Mouse (Mus musculus) embryonic stem cell, embryonic (primary cell): Measurements from ENCODE around the gene Arhgap19.

Experiments
- CTCF ChIA-PET, 4 experiments: fragments of 300-600 bp in 2 of 4; fragments of 350-600 bp in 2 of 4; sonication (Branson Sonifier 250); formaldehyde crosslinking; loops; one replicate each; lab custom pipeline; 2022; ENCODE audit warnings: inconsistent platforms in 2 of 4; lab: Charles Lee
- POLR2A ChIA-PET, 4 experiments: fragments of 300-600 bp in 2 of 4; fragments of 350-600 bp in 2 of 4; sonication (Branson Sonifier 250); formaldehyde crosslinking; loops; one replicate each; lab custom pipeline; 2022; ENCODE audit warnings: antibody characterized with exemption in 4 of 4, inconsistent platforms in 1 of 4; lab: Charles Lee

Arhgap19 gene

GRCm38 (mm10) chr19:41837194-41837916, 35.5 kb upstream of the Arhgap19 start:
- POLR2A ChIA-PET, result interaction anchor here in 1 of 4 experiments (1.1 to 2.2 kb wide), 2 partner anchors 10 to 35 kb away, joined by 3 to 5 read pairs; partner anchors contain the start of gene Frat2
- CTCF ChIA-PET, result interaction anchor here in 2 of 4 experiments (0.5 to 0.7 kb wide), 4 partner anchors 9 to 117 kb away, joined by 3 to 24 read pairs (median 4); no protein-coding TSS in a partner anchor

DNA sequence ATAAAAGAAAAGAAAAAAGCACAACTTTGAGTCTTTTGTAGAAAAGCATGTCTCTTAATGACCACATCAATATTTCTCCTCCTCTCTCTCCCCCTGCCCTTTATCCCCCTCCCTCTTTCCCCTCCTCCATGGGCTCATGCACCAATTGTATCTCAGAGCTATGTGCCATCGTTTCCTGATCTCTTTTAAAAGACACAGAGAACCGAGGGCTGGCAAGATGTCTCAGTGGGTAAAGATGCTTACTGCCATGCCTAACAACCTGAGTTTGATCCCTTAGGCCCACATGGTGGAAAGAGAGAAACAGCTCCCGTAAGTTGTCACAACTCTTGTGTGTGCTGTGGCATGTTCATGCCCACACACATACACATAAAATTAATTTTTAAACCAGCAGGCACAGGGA, 34.9 kb upstream of the Arhgap19 start:
- ChIA-PET POLR2A (interaction anchor here in 2 of 4 experiments (0.6 to 2.2 kb wide), 4 partner anchors 11 to 598 kb away, joined by 3 to 5 read pairs (median 3); partner anchors contain the start of gene Frat2 (in 1 of the 2)), CTCF (interaction anchor here in 1 of 4 experiments (0.6 to 0.7 kb wide), 2 partner anchors 17 to 95 kb away, joined by 4 to 24 read pairs; no protein-coding TSS in a partner anchor)

DNA sequence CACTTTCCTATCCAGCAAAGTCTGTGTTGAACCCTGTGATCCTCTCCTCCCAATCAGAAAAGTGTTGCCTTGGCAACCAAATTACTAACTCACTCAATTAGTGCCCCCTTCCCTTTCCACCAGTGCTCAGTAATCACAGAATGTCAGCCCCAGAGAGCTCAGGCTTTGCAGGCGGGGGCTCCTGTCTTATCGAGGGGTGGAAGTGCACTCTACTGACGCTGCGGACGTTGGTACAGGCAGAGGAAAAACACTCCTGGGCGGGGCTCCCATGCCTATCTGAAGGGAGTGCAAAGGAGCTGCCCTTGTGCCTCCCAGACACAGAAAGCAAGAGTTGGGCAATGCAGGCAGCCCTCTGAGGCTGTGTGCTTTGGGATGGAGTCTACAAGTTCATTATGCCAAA, 34.0 kb upstream of the Arhgap19 start:
- ChIA-PET CTCF (interaction anchor here in 2 of 4 experiments (0.6 to 0.8 kb wide), 2 partner anchors 33 to 518 kb away, joined by 3 to 4 read pairs; no protein-coding TSS in a partner anchor), POLR2A (interaction anchor here in 1 of 4 experiments (0.6 to 2.2 kb wide), 4 partner anchors 12 to 649 kb away, joined by 3 to 5 read pairs (median 4); partner anchors contain the start of gene Frat2)

GRCm38 (mm10) chr19:41835407-41835806, 33.6 kb upstream of the Arhgap19 start:
- POLR2A ChIA-PET, result interaction anchor here in 1 of 4 experiments (0.6 to 2.2 kb wide), 4 partner anchors 12 to 246 kb away, joined by 3 to 5 read pairs (median 4); partner anchors contain the start of gene Frat2
- CTCF ChIA-PET, result interaction anchor here in 1 of 4 experiments (0.6 kb wide), 1 partner anchor 518 kb away, joined by 4 read pairs; no protein-coding TSS in a partner anchor

DNA sequence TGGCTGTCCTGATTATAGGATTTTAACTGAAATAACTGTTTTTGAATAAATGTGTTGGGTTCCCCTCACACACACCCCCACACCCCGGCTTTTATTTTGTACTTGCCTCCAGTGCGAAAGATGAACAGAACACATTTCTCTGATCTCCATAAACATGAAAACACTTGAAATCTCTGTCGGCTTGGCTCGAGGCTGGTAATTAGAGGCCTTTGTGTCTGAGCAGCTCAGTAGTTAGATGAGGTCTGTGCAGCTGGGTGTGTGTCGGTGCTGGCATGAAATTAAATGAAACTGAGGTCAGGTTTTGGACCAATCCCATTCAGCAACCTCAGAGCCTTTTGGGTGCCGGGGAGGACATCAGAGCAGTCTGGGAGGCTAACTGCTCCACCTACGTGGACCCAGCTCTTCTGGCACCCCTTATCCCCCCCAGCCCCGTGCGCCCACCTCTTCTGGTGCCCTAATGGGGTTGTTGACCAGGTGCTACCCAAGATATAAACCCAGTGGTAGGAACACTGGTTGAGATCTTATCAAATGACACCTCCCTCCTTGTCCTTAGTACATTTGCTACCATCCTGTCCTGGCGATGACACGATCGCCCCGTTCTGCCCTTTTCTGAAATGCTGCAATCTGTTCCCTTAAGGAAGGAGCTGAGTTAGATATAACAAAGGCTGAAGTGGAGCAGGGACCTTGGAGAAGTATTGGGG, 30.8 kb upstream of the Arhgap19 start:
- CTCF ChIA-PET, result interaction anchor here in 1 of 4 experiments (2.0 kb wide), 1 partner anchor 29 kb away, joined by 5 read pairs; no protein-coding TSS in a partner anchor
- POLR2A ChIA-PET, result interaction anchor here in 2 of 4 experiments (0.8 to 2.8 kb wide), 6 partner anchors 10 to 44 kb away, joined by 4 to 10 read pairs (median 6); partner anchors contain the start of gene Frat2 (in 1 of the 2)

GRCm38 (mm10) chr19:41831718-41832391, 30.0 kb upstream of the Arhgap19 start:
- ChIA-PET POLR2A (interaction anchor here in 3 of 4 experiments (0.6 to 2.8 kb wide), 9 partner anchors 8 to 214 kb away, joined by 3 to 10 read pairs (median 5); partner anchors contain the start of genes Frat2 (in 1 of the 3), Hoga1 (in 1 of the 3) and Pgam1 (in 1 of the 3)), CTCF (interaction anchor here in 1 of 4 experiments (2.0 kb wide), 1 partner anchor 29 kb away, joined by 5 read pairs; no protein-coding TSS in a partner anchor)

GRCm38 (mm10) chr19:41831101-41831570, 29.3 kb upstream of the Arhgap19 start:
- CTCF ChIA-PET, result interaction anchor here in 2 of 4 experiments (1.0 to 1.4 kb wide), 2 partner anchors 28 to 70 kb away, joined by 3 to 5 read pairs; no protein-coding TSS in a partner anchor
- POLR2A ChIA-PET, result interaction anchor here in 3 of 4 experiments (0.6 to 2.8 kb wide), 18 partner anchors 9 to 431 kb away, joined by 3 to 16 read pairs (median 5); partner anchors contain the start of genes Frat2 (in 2 of the 3), Arhgap19 (in 1 of the 3) and Hoga1 (in 1 of the 3)

DNA sequence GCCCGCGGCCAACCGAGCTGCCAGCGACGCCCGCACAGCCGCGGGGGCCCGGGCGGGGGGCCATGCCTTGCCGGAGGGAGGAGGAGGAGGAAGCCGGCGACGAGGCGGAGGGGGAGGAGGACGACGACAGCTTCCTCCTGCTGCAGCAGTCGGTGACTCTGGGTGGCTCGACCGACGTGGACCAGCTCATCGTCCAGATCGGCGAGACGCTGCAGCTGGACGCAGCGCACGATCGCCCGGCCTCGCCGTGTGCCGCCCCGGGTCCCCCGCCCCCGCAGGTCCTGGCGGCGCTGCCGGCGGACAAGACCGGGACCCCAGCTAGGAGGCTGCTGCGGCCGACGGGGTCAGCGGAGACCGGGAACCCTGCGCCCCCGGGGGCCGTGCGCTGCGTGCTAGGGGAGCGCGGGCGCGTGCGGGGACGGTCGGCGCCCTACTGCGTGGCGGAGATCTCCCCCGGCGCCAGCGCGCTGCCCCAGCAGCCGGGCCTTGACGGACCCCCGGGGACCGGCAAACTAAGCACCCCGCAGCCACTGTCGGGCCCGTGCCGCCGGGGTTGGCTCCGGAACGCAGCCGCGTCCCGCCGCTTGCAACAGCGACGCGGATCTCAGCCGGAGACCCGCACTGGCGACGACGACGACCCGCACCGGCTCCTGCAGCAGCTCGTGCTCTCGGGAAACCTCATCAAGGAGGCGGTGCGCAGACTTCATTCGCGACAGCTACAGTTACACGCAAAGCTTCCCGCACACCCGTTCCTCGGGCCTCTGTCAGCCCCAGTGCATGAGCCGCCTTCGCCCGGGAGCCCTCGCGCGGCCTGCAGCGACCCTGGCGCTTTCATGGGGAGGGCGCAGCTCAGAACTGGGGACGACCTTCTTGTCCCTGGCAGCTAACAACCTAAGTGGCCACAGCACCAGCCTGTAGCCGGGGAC, 28.5 kb upstream of the Arhgap19 start:
- POLR2A ChIA-PET, result interaction anchor here in 3 of 4 experiments (0.6 to 2.1 kb wide), 23 partner anchors 10 to 801 kb away, joined by 3 to 16 read pairs (median 4); partner anchors contain the start of genes Arhgap19 (in 2 of the 3), Frat2 (in 2 of the 3), Hoga1 (in 1 of the 3) and Pi4k2a (in 1 of the 3)
- CTCF ChIA-PET, result interaction anchor here in 2 of 4 experiments (0.9 to 1.4 kb wide), 3 partner anchors 9 to 69 kb away, joined by 3 to 5 read pairs (median 3); no protein-coding TSS in a partner anchor

- CTCF ChIA-PET, result interaction anchor here in 2 of 4 experiments (0.6 to 1.4 kb wide), 4 partner anchors 26 to 321 kb away, joined by 4 to 5 read pairs (median 5); no protein-coding TSS in a partner anchor
- POLR2A ChIA-PET, result interaction anchor here in 3 of 4 experiments (0.6 to 2.1 kb wide), 17 partner anchors 9 to 524 kb away, joined by 3 to 14 read pairs (median 4); partner anchors contain the start of genes Arhgap19 (in 1 of the 3), Frat2 (in 1 of the 3) and Pi4k2a (in 1 of the 3)
These were observed 27.7 kb upstream of the Arhgap19 start, which contains the start of gene Frat1 for GRCm38 (mm10) chr19:41829381-41830105. Gene Frat1, plus strand, starts transcription at chr19:41829970.

- ChIA-PET POLR2A (interaction anchor here in 3 of 4 experiments (0.6 to 2.1 kb wide), 9 partner anchors 9 to 523 kb away, joined by 3 to 9 read pairs (median 4); partner anchors contain the start of gene Pi4k2a (in 1 of the 3)), CTCF (interaction anchor here in 2 of 4 experiments (0.6 to 0.7 kb wide), 2 partner anchors 66 to 322 kb away, joined by 4 to 5 read pairs; no protein-coding TSS in a partner anchor)
These were observed 27.1 kb upstream of the Arhgap19 start for GRCm38 (mm10) chr19:41828941-41829340.

DNA sequence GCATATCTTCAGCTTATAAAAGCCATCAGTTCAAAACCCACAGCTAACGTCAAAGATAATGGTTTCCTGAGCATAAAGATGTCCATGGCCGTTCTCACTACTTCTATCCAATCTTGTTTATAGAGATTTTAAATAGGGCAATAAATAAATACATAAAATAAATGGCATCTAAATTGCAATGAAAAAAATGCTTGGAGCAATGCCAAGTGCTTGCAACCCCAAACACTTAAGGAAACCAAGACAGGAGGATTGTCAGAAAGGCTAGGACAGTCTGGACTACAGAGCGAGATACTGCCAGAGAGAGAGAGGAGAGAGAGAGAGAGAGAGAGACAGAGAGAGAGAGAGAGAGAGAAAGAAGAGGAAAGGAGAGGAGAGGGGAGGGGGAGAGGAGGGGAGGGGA, 24.7 kb upstream of the Arhgap19 start:
- CTCF ChIA-PET, result interaction anchor here in 2 of 4 experiments (0.6 kb wide), 3 partner anchors 25 to 898 kb away, joined by 3 to 12 read pairs (median 8); partner anchors contain the start of gene Arhgap19 (in 1 of the 2)
- POLR2A ChIA-PET, result interaction anchor here in 1 of 4 experiments (0.6 kb wide), 1 partner anchor 1898 kb away, joined by 3 read pairs; no protein-coding TSS in a partner anchor

- POLR2A ChIA-PET, result interaction anchor here in 1 of 4 experiments (0.7 to 1.1 kb wide), 2 partner anchors 8 to 151 kb away, joined by 3 read pairs; no protein-coding TSS in a partner anchor
- CTCF ChIA-PET, result interaction anchor here in 2 of 4 experiments (0.6 to 0.9 kb wide), 3 partner anchors 177 to 246 kb away, joined by 3 to 5 read pairs (median 3); partner anchors contain the start of gene Hoga1 (in 1 of the 2)
These were observed 23.1 kb upstream of the Arhgap19 start for GRCm38 (mm10) chr19:41824950-41825349.

- ChIA-PET CTCF (interaction anchor here in 1 of 4 experiments (0.7 kb wide), 1 partner anchor 30 kb away, joined by 4 read pairs; no protein-coding TSS in a partner anchor), POLR2A (interaction anchor here in 2 of 4 experiments (0.6 to 0.7 kb wide), 2 partner anchors 13 to 24 kb away, joined by 4 to 7 read pairs; no protein-coding TSS in a partner anchor)
These were observed 20.7 kb upstream of the Arhgap19 start for GRCm38 (mm10) chr19:41822589-41822988.

DNA sequence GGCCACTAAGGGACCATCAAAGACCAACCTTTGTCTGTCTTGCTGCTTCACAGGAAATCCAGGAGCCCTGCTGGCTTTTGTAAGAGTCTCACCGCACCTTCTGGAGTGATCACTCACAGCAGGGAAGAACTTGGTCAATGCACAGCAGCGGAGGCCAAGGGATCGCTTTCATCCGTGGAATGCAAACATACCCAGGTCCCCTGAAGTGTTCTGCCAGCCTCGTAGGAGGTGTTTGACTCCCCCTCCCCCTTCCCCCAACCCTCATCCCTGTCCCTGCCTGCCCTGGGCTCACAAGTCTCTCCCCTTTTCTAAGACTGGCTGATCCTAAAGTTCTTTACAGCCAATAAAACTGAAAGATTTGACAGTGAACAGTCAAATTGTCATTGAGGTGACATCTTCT, 19.6 kb upstream of the Arhgap19 start:
- ChIA-PET POLR2A (no interaction called here), CTCF (no interaction called here)
